Mouse (Mus musculus): ENCODE results near the gene Rbm20. TPM values are rescaled to one million over a fixed set of nuclear protein-coding genes. Genes with fewer than 3 reads are reported as not detected.
A peak's percentile ranks its signal among the peaks of the same experiment; 100 is the strongest.
"Not testable (repeated sequence)": the region's sequence is repeated elsewhere in the genome, so short reads cannot be mapped to it uniquely, and the experiment has no call there.

Rbm20 gene
- total and polyA plus RNA-seq, 2 experiments from 2014 or later: 0.86 to 1.9 TPM

DNA sequence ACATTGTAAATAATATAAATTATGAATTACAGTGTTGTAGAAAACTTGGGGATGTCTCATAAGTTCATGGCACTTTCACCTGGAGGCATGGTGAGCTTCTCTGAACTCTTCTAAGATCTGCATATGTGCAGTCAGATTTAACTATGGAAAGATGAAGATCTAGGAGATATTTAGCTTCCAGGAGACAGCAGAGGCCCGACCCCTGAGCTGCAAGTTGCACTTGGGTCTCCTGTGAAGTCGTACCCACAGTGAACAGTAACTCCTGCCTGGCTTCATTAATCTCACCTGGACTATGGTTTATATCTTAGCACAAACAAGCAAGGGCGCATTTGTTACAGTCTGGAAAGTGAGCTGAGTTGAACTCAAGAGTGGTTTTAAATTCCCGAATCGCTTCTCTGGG is 124.3 kb downstream of the Rbm20 start:
- no peak for ATAC-seq
- Histone ChIP-seq H3K27ac (no peak overlapping the region), H3K9ac (replicated peaks; ENCODE audit: low read length) (no peak overlapping the region), H3K9me3 (ENCODE audit: low read length) (no peaks in the 10 kb centered on the region), H3K36me3 (ENCODE audit: insufficient read depth, low read length) (no peaks in the 10 kb centered on the region), H3K4me2 (ENCODE audit: low read depth, low read length) (no peak overlapping the region), H3K4me1 (ENCODE audit: insufficient read depth, low read length) (peaks cover 3% of the 10 kb centered on the region; the same call in 1 of the 2 replicates), H3K27me3 (ENCODE audit: insufficient read depth, low read length) (no peaks in the 10 kb centered on the region), H3K4me3 (ENCODE audit: low read length) (no peak overlapping the region)
- TF ChIP-seq CTCF (IDR thresholded peaks at IDR 0.05; ENCODE audit: low read depth): no peak
- no peak for DNase-seq (ENCODE audit: low spot score)
- 85% methylated on average over 5 of the region's 5 CpGs for WGBS

DNA sequence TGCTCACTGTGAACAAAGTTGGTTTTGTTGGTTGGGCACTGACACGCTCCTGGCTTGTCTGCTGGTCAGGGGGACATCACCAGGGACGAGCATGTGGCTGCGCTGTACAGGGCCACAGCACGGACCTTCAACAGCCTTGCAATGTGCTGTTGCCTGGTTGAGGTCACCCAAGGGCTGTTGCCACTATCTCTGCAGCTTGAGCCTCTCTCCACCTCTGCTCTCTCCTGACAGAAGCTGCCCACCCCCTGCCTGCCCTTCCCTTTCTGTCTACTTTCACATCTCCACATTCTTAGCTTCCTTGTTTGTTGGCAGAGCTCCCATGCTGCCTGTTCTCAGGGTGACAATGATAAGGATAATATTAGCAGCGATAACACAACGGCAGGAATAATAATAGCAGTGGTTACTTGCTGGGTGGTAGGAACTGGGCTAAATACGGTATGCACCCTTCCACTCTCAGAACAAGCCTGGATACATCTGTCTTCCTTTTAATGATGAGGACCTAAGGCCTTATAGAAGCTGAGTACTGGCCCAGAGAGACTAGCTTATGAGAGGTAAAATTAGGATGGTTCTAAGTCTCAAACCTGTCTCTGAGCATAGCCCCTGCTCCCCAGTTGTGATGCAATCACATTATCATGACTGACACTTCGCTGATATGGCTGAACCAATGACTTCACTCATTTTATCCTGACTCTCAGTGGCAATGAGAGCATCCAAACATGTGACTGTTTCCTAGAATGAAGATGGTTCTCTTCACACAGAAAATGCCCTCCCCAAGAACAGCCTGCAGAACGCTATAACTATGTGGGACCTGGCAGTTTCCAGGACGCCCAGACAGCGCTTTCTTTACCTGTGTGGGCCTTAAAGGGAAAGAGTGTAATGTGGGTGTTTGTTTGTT is 124.9 kb downstream of the Rbm20 start:
- no peak overlapping the region for H3K4me3 ChIP-seq (ENCODE audit: low read length)
- no peak overlapping the region for H3K27ac ChIP-seq
- ATAC-seq (no peak), DNase-seq (ENCODE audit: low spot score) (no peak)
- no peaks in the 10 kb centered on the region for H3K36me3 ChIP-seq (ENCODE audit: insufficient read depth, low read length)
- 72% methylated on average over 11 of the region's 11 CpGs for WGBS
- H3K4me2 ChIP-seq (ENCODE audit: low read depth, low read length): no peak overlapping the region
- H3K9ac ChIP-seq (replicated peaks; ENCODE audit: low read length): no peak overlapping the region
- no peak for TF ChIP-seq CTCF (IDR thresholded peaks at IDR 0.05; ENCODE audit: low read depth)
- no peaks in the 10 kb centered on the region for H3K9me3 ChIP-seq (ENCODE audit: low read length)
- peaks cover 4% of the 10 kb centered on the region; the same call in 1 of the 2 replicates for H3K4me1 ChIP-seq (ENCODE audit: insufficient read depth, low read length)
- no peaks in the 10 kb centered on the region for H3K27me3 ChIP-seq (ENCODE audit: insufficient read depth, low read length)

DNA sequence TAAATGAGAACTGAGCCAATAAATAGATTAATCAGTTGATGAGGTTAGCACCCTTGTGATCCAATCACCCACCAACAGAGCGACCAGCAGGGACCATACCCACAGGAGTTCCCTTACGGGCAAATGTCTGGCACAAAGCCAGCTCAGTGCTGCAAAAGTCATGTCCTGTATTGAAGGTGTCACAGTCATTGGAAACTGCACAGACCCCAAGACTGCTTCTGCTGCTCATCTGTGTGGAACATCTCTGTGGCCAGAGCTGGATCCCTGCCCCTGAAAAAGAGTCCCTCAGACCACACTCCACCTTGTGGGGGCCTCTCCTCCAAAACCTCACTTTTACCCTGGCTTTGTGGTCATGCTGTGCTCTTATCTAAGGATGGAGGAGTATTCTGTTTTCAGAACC is 126.8 kb downstream of the Rbm20 start:
- no peak overlapping the region for H3K27ac ChIP-seq
- H3K4me1 ChIP-seq (ENCODE audit: insufficient read depth, low read length): peaks cover 4% of the 10 kb centered on the region; the same call in 1 of the 2 replicates
- WGBS: 55% methylated on average over 2 of the region's 2 CpGs
- ATAC-seq (no peak), DNase-seq (ENCODE audit: low spot score) (no peak)
- no peaks in the 10 kb centered on the region for H3K27me3 ChIP-seq (ENCODE audit: insufficient read depth, low read length)
- TF ChIP-seq CTCF (IDR thresholded peaks at IDR 0.05; ENCODE audit: low read depth): no peak
- H3K4me2 ChIP-seq (ENCODE audit: low read depth, low read length): no peak overlapping the region
- no peak overlapping the region for H3K9ac ChIP-seq (replicated peaks; ENCODE audit: low read length)
- H3K9me3 ChIP-seq (ENCODE audit: low read length): no peaks in the 10 kb centered on the region
- H3K36me3 ChIP-seq (ENCODE audit: insufficient read depth, low read length): no peaks in the 10 kb centered on the region
- H3K4me3 ChIP-seq (ENCODE audit: low read length): no peak overlapping the region

DNA sequence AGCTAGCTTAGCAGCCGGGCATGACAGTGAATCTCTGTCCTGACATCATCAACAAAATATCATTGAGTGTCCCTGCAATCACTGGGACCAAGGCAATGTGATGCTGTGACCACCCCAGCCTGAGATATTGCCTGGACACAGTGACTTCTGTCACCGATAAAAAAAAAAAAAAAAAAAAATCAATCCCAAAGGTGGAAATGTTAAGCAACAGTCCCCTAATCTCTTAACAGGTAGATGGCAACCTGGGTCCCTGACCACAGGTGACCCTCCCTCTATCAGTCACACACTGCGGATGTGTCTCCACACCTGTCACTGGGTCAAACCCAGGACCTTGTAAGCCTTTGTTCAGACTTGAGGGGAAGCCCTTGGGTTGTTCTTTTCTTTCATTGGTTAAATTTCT is 128.0 kb downstream of the Rbm20 start:
- Histone ChIP-seq H3K4me2 (ENCODE audit: low read depth, low read length) (no peak overlapping the region), H3K4me3 (ENCODE audit: low read length) (no peak overlapping the region), H3K4me1 (ENCODE audit: insufficient read depth, low read length) (peaks cover 4% of the 10 kb centered on the region; the same call in 1 of the 2 replicates), H3K27ac (no peak overlapping the region), H3K9me3 (ENCODE audit: low read length) (no peaks in the 10 kb centered on the region), H3K27me3 (ENCODE audit: insufficient read depth, low read length) (no peaks in the 10 kb centered on the region), H3K9ac (replicated peaks; ENCODE audit: low read length) (no peak overlapping the region), H3K36me3 (ENCODE audit: insufficient read depth, low read length) (no peaks in the 10 kb centered on the region)
- 81% methylated on average over 3 of the region's 3 CpGs for WGBS
- DNase-seq (ENCODE audit: low spot score) (no peak), ATAC-seq (no peak)
- TF ChIP-seq CTCF (IDR thresholded peaks at IDR 0.05; ENCODE audit: low read depth): no peak

DNA sequence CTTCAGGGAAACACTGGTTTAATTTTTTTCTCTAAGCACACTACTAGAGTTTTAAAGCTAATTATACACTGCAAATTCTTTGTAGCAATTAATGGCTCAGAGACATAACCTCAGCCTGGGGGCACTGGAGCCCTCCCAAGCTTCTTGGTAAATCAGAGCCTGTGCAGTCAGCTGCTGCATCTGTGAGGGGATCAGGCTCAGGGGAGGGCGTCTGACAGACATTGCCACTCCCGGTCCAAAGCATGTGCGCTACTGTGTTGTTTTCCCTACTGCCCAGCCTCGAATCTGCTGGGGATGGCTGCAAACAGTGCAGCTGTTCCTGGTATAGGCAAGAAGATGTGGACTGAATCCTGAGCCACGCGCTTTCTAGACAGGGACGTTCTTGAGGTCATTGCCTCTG is 129.0 kb downstream of the Rbm20 start:
- 33% methylated on average over 7 of the region's 7 CpGs for WGBS
- Histone ChIP-seq H3K4me2 (ENCODE audit: low read depth, low read length) (no peak overlapping the region), H3K9me3 (ENCODE audit: low read length) (no peaks in the 10 kb centered on the region), H3K9ac (replicated peaks; ENCODE audit: low read length) (no peak overlapping the region), H3K36me3 (ENCODE audit: insufficient read depth, low read length) (no peaks in the 10 kb centered on the region), H3K4me1 (ENCODE audit: insufficient read depth, low read length) (peaks cover 4% of the 10 kb centered on the region; the same call in 1 of the 2 replicates), H3K4me3 (ENCODE audit: low read length) (no peak overlapping the region), H3K27ac (peak overlapping the region; percentile 11; the same call in 1 of the 2 replicates), H3K27me3 (ENCODE audit: insufficient read depth, low read length) (no peaks in the 10 kb centered on the region)
- DNase-seq (ENCODE audit: low spot score): peak; percentile 31
- ATAC-seq: peak; percentile 55; the same call in 1 of the 2 replicates
- TF ChIP-seq CTCF (IDR thresholded peaks at IDR 0.05; ENCODE audit: low read depth): no peak

DNA sequence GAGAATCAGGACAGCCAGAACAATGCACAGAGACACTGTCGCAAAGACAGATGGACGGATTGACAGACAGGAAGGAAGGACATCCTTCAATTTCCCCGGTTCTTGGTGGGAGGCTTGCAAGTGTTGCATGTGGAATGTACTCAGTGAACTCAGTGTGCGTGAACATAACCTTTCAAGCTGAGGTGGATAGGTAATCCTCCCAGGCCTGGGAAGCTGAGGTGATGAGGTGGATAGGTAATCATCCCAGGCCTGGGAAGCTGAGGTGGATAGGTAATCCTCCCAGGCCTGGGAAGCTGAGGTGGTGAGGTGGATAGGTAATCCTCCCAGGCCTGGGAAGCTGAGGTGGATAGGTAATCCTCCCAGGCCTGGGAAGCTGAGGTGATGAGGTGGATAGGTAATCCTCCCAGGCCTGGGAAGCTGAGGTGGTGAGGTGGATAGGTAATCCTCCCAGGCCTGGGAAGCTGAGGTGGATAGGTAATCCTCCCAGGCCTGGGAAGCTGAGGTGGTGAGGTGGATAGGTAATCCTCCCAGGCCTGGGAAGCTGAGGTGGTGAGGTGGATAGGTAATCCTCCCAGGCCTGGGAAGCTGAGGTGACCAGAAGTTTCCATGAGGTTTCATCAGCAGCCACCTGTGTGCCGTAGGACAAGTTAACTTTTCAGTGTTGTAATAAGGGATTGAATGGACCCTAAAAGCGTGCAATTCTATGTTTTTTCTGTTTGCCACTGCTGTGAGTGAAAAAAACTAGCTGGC is 129.6 kb downstream of the Rbm20 start:
- not testable (repeated sequence) for H3K4me3 ChIP-seq (ENCODE audit: low read length); H3K9me3 ChIP-seq (ENCODE audit: low read length); H3K4me1 ChIP-seq (ENCODE audit: insufficient read depth, low read length); H3K9ac ChIP-seq (replicated peaks; ENCODE audit: low read length); H3K27me3 ChIP-seq (ENCODE audit: insufficient read depth, low read length); ATAC-seq; H3K36me3 ChIP-seq (ENCODE audit: insufficient read depth, low read length); DNase-seq (ENCODE audit: low spot score); H3K4me2 ChIP-seq (ENCODE audit: low read depth, low read length)
- WGBS: 84% methylated on average over 6 of the region's 6 CpGs
- peak overlapping the region; percentile 11; the same call in 1 of the 2 replicates for H3K27ac ChIP-seq
